Mouse (Mus musculus) erythroblast, embryonic 14.5 days (primary cell): ENCODE results near the gene Strn. TPM values are rescaled to one million over a fixed set of nuclear protein-coding genes. Genes with fewer than 3 reads are reported as not detected.

Experiments
- H3K27me3 ChIP-seq: 2 replicates; pipeline ENCODE4 v1.6.1; 2012; ENCODE audit warnings: inconsistent platforms; ENCODE audit not compliant: control insufficient read depth
- H3K36me3 ChIP-seq: 2 replicates; pipeline ENCODE4 v1.6.1; 2012; ENCODE audit warnings: mild to moderate bottlenecking, inconsistent platforms; ENCODE audit not compliant: control insufficient read depth
- H3K4me1 ChIP-seq: 2 replicates; pipeline ENCODE4 v1.6.1; 2012; ENCODE audit warnings: inconsistent platforms; ENCODE audit not compliant: control insufficient read depth
- H3K4me3 ChIP-seq: replicated peaks from 2 replicates; pipeline ENCODE3; 2012; ENCODE audit warnings: moderate library complexity, mild to moderate bottlenecking, inconsistent platforms
- H3K9me3 ChIP-seq: 2 replicates; pipeline ENCODE4 v1.6.1; 2012; ENCODE audit warnings: low read length, inconsistent platforms, mixed read lengths; ENCODE audit not compliant: control insufficient read depth
- GATA1 ChIP-seq: IDR thresholded peaks from 2 replicates; pipeline ENCODE4 v1.6.1; 2012; ENCODE audit warnings: low read length, inconsistent platforms, mixed read lengths
- TAL1 ChIP-seq: IDR thresholded peaks from 3 replicates; pipeline ENCODE4 v1.6.1; 2012; ENCODE audit warnings: low read length, inconsistent platforms, mixed read lengths
- polyA plus RNA-seq: library from polyadenylated mRNA; stranded (reverse); fragments of >175 nt; gene quantifications from 2 replicates; pipeline ENCODE4 v1.2.3, GENCODE M21; 2012

Gene Strn
- 0.02 and 0.07 TPM in 2 replicates for polyA plus RNA-seq

DNA sequence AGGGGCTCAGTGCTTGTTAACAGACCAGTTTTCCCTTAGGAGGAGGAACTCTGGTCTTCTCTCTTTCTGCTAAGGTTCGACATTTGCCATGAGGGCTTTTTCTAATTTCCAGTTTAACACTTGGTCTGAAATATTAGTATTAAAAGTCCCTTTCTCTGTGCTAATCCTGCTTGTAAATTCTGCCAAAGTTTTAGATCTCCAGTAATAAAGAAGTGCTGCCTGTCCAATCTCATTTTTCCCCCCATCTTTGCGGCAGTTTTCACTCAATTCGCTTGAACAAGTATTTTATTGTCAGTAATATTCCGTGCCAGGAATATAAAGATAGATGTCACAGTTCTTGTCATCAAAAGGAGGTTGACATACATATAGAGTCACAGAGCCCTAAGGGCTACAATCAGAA, at the start of gene Strn:
Strn (minus strand) TSS at position 101 of the 400 bp plus-strand sequence.
- H3K9me3 ChIP-seq: no peaks in the 10 kb centered on the region
- no peak for TF ChIP-seq TAL1
- no peak for TF ChIP-seq GATA1
- H3K4me3 ChIP-seq: peak within 1 kb of the TSS; percentile 95
- peaks cover 4% of the 10 kb centered on the region for H3K36me3 ChIP-seq
- H3K4me1 ChIP-seq: peaks cover 26% of the 10 kb centered on the region
- H3K27me3 ChIP-seq: no peaks in the 10 kb centered on the region

DNA sequence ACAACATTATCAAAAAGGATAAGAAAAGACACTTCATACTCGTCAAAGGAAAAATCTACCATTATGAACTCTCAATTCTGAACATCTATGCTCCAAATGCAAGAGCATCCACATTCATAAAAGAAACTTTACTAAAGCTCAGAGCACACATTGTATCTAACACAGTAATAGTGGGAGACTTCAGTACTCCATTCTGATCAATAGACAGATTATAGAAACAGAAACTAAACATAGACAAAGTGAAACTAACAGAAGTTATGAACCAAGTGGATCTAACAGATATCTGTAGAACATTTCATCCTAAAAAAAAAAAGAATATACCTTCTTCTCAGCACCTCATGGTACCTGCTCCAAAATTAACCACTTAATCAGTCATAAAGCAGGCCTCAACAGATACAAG, 41.8 kb upstream of the Strn start:
- Histone ChIP-seq H3K4me1 (no peaks in the 10 kb centered on the region), H3K4me3 (no peak overlapping the region), H3K27me3 (no peaks in the 10 kb centered on the region), H3K36me3 (peaks cover 5% of the 10 kb centered on the region), H3K9me3 (no peaks in the 10 kb centered on the region)
- no peak for TF ChIP-seq GATA1
- TF ChIP-seq TAL1: no peak

DNA sequence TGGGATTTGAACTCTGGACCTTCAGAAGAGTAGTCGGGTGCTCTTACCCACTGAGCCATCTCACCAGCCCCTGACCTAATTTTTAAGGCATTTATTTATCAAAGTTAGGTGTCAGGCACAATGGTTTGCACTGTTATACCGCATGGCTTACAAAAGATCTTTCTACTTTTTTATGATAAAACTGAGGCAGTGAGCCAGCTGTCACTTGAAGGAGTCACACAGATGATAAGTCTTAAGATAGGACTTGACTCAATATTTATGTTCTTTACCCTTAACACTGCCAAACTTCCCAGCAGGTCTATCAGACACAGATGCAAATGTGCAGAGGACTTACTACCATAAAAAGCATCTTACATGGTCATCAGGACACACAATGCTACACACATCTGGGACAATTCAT, 35.3 kb upstream of the Strn start:
- H3K36me3 ChIP-seq: peaks cover 5% of the 10 kb centered on the region

DNA sequence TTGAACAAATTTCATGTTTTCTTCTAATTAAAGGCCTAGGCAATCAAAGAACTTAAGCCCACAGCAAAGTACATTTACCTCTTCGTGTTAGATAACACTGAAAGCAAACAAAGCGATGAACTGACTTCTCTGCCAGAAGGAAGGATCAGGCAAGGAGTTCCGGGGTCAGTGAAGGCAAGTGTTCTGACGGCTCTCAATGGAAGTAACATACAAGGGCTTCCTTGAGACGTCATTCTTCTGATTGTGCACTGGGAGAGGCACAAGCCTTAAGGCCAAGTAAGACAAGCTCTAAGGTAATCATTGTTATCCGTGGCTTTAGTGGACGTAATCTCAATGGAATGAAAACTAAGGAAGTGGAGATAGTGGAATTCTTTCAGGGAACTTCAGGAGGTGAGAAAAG, 33.9 kb upstream of the Strn start:
- Histone ChIP-seq H3K4me1 (no peaks in the 10 kb centered on the region), H3K36me3 (peaks cover 8% of the 10 kb centered on the region), H3K27me3 (no peaks in the 10 kb centered on the region), H3K9me3 (no peaks in the 10 kb centered on the region), H3K4me3 (no peak overlapping the region)
- TF ChIP-seq TAL1 (no peak), GATA1 (no peak)

More for the DNA sequence above, 35.3 kb upstream of the Strn start:
- Histone ChIP-seq H3K4me3 (no peak overlapping the region), H3K4me1 (no peaks in the 10 kb centered on the region), H3K27me3 (no peaks in the 10 kb centered on the region), H3K9me3 (no peaks in the 10 kb centered on the region)
- no peak for TF ChIP-seq TAL1
- no peak for TF ChIP-seq GATA1

DNA sequence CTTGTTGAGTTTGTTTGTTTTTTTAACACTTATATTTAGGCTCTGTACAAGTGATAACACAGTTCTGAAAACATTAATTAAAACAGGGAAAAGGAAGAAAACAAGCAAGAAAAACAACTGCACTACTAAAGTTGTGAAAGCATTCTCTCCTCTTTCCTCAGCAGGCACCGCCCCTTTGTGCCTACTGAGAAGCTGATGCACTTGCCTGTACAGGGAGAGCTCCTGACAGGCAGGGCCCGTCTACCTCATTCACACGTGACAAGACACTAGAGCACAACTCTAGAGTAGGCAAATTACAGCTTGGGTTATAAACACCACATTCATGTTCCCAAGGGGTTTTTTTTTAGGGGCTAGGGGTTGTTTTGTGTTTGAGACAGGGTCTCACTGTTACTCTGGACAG, 32.3 kb upstream of the Strn start:
- no peaks in the 10 kb centered on the region for H3K9me3 ChIP-seq
- no peaks in the 10 kb centered on the region for H3K4me1 ChIP-seq
- no peaks in the 10 kb centered on the region for H3K27me3 ChIP-seq
- no peak overlapping the region for H3K4me3 ChIP-seq
- TF ChIP-seq GATA1: no peak
- TF ChIP-seq TAL1: no peak
- H3K36me3 ChIP-seq: peaks cover 12% of the 10 kb centered on the region

DNA sequence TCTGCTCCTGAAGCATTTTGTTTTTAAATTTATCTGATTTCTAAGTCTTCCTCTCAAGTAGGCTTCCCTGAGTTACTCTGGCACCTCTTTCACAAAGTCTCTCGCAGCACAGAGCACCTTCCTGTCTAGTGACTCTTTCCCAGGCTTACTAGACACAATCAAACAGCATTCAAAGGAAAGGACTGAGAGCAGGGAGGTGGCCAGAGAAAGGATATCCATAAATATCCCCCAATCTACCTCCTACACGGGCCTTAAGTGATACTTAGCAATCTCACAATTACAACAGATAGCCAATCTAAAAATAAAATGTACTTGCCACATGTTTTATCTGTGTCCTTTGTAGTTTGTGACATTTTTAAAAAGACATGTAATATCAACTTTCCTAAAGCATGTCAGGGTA, 31.9 kb upstream of the Strn start:
- no peak overlapping the region for H3K4me3 ChIP-seq
- TF ChIP-seq TAL1: no peak
- no peak for TF ChIP-seq GATA1
- H3K9me3 ChIP-seq: no peaks in the 10 kb centered on the region
- H3K36me3 ChIP-seq: peaks cover 15% of the 10 kb centered on the region
- no peaks in the 10 kb centered on the region for H3K27me3 ChIP-seq
- no peaks in the 10 kb centered on the region for H3K4me1 ChIP-seq

DNA sequence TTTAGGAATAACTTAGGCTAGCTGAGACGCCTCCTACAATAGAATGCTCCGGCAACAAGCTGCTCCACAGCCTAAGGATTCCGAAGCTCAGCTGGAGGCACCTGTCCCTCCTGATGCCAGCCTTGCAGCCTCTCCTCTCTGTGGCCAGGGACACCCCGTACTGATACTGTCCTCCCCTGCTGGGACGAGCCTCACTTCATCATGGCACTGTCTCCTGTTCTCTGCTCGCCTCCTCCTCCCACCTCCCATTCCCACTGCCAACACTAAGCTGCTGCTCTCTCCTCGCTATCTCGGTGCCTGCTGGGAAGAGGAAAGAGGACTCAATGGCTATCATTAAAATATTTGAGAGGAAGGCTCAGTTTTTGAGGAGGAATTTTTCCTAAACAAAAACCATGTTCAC, 30.6 kb upstream of the Strn start:
- H3K36me3 ChIP-seq: peaks cover 11% of the 10 kb centered on the region
- H3K4me1 ChIP-seq: no peaks in the 10 kb centered on the region
- H3K4me3 ChIP-seq: no peak overlapping the region
- no peaks in the 10 kb centered on the region for H3K9me3 ChIP-seq
- TF ChIP-seq GATA1: no peak
- no peak for TF ChIP-seq TAL1
- H3K27me3 ChIP-seq: no peaks in the 10 kb centered on the region

DNA sequence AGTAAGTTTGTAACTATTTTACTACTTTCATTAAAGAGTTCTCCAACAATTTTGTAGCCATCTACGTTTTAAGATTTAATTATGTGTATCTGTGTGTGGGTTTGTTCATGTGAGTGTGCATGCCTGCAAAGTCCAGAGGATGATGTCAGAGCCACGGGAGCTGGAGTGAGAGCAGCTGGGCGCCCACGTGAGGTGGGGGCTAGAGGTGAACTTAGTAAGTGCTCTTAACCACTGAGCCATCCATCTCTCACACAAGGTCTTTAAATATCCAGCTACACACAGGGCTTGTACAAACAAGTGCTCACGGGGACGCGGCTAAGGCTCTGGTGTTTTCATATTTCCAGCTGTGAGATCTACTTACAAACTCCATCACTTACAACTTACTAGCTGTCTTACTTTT, 29.1 kb upstream of the Strn start:
- H3K36me3 ChIP-seq: peaks cover 11% of the 10 kb centered on the region
- no peak overlapping the region for H3K4me3 ChIP-seq
- TF ChIP-seq TAL1 (no peak), GATA1 (no peak)
- H3K4me1 ChIP-seq: no peaks in the 10 kb centered on the region
- H3K9me3 ChIP-seq: no peaks in the 10 kb centered on the region
- no peaks in the 10 kb centered on the region for H3K27me3 ChIP-seq

DNA sequence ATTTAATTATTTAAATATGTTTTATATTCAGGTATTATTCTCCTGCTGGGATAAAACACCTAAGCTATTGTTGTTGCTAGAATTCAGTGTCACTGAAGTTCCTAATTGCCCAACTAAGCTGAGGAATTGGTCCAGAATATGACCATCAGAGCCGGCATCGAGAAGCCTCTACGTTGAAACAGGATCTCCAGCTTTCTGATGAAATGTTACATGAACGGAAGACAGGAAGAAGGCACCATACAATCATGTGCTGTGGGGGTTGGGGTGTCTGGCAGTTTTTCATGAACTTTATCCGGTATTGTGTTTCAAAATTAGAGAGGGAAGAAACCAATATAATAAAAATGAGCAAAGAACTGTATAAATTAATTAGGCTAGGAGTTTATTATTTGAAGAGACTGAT, 26.3 kb upstream of the Strn start:
- H3K4me1 ChIP-seq: no peaks in the 10 kb centered on the region
- peaks cover 9% of the 10 kb centered on the region for H3K36me3 ChIP-seq
- no peaks in the 10 kb centered on the region for H3K27me3 ChIP-seq
- TF ChIP-seq TAL1 (no peak), GATA1 (no peak)
- H3K4me3 ChIP-seq: no peak overlapping the region
- no peaks in the 10 kb centered on the region for H3K9me3 ChIP-seq

DNA sequence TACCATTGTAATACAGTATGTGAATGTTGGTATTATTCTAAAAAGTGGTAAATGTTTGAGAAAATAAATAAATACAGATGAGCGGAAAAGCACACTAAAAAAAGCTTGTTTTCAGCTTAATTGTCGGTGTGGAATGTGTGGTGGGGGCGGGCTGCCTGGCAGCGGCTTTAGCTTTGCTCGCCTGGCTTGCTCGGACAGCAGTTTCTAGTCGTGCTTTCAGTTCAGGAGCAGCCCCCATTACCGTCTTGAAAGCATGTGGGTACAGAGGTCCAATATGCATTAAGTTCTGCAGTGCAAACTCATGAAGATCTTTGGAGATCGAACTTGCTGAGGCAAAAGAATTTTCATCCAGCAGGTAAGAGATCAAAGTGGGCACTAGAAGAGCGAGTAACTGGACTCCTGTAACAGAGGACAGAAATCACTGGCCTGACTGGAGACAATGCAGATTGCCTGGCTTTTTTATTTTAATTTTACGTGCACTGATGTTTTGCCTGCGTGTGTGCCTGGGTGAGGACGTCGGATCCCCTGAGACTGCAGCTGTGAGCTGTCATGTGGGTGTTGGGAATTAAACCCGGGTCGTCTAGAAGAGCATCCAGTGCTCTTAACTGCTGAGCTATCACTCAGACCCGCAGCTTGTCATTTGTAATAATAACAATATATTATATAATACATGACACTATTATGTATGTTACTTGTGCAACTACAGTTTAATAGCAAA, 16.1 kb upstream of the Strn start:
- H3K4me3 ChIP-seq: no peak overlapping the region
- TF ChIP-seq TAL1 (no peak), GATA1 (no peak)
- no peaks in the 10 kb centered on the region for H3K4me1 ChIP-seq
- H3K36me3 ChIP-seq: peaks cover 21% of the 10 kb centered on the region
- no peaks in the 10 kb centered on the region for H3K27me3 ChIP-seq
- H3K9me3 ChIP-seq: peaks cover 4% of the 10 kb centered on the region
